Mouse (Mus musculus) cerebellum, adult 2 months (tissue): ENCODE data around the gene 9130230L23Rik. TPM values are rescaled to one million over a fixed set of nuclear protein-coding genes. Genes with fewer than 3 reads are reported as not detected.

Experiments used
- DNase-seq, 2 experiments: peaks; one replicate each; pipeline ENCODE4 v3.0.0; 2021
- H3K27ac ChIP-seq: fragments of 200-500 bp; 2 replicates; pipeline ENCODE4 v1.5.1; 2012; ENCODE audit warnings: low read length, control low read depth, inconsistent platforms; ENCODE audit not compliant: insufficient read depth
- H3K27me3 ChIP-seq: fragments of 200-500 bp; 2 replicates; pipeline ENCODE4 v1.6.1; 2012; ENCODE audit warnings: inconsistent platforms, mild to moderate bottlenecking, low read length, moderate library complexity; ENCODE audit not compliant: control insufficient read depth, insufficient read depth
- H3K4me1 ChIP-seq: fragments of 200-500 bp; 2 replicates; pipeline ENCODE4 v1.6.1; 2011; ENCODE audit warnings: low read length; ENCODE audit not compliant: control insufficient read depth, insufficient read depth
- H3K4me3 ChIP-seq: fragments of 200-500 bp; replicated peaks from 2 replicates; pipeline ENCODE3; 2011; ENCODE audit warnings: mild to moderate bottlenecking, low read depth, low read length, control low read depth; ENCODE audit not compliant: insufficient read depth
- CTCF ChIP-seq: fragments of 200-500 bp; IDR thresholded peaks from 2 replicates; pipeline ENCODE4 v1.5.1; 2011; ENCODE audit warnings: low read depth, mild to moderate bottlenecking, control low read depth, low read length, moderate library complexity, borderline replicate concordance; ENCODE audit not compliant: insufficient read depth
- POLR2A ChIP-seq: fragments of 200-500 bp; IDR thresholded peaks from 2 replicates; pipeline ENCODE4 v1.6.1; 2011; ENCODE audit warnings: low read length, control low read depth, borderline replicate concordance; ENCODE audit not compliant: insufficient read depth
- WGBS: fragments of 180-500 bp; shearing (Covaris S2); methylation state at CpG from one replicate; pipeline ENCODE4 v1.1.7; 2018; 5-methylcytosine and 5-hydroxymethylcytosine counted together
- polyA plus RNA-seq: library from polyadenylated mRNA; depleted of rRNA; stranded (reverse); fragments of >200 nt; gene quantifications from 2 replicates; pipeline ENCODE4 v1.2.3, GENCODE M21; 2012; rRNA removed

9130230L23Rik gene
- polyA plus RNA-seq, 1 experiment: not detected

DNA sequence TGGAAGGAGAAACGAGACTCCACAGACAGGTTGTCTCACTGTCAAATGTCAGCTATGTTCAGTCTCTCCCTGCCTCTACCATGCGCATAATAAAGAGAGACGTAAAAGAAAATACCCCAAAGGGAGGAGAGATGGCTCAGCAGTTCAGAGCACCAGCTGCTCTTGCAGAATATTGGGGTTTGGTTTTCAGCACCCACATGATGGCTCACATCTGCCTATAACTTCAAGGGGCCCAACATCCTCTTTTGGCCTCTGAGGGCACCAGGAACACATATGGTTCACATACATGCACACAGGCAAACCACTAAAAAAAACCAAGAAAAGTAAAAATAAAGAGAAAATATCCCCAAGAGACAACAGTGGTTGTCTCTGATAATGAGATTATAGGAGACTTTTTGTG lies 54.3 kb downstream of the 9130230L23Rik start:
- DNase-seq: no peak
- no peaks in the 10 kb centered on the region for H3K27me3 ChIP-seq
- no peak overlapping the region for H3K27ac ChIP-seq
- no peaks in the 10 kb centered on the region for H3K4me1 ChIP-seq
- no peak for TF ChIP-seq POLR2A
- TF ChIP-seq CTCF: no peak
- WGBS: 63% methylated on average over 3 of the region's 3 CpGs
- H3K4me3 ChIP-seq: no peak overlapping the region

DNA sequence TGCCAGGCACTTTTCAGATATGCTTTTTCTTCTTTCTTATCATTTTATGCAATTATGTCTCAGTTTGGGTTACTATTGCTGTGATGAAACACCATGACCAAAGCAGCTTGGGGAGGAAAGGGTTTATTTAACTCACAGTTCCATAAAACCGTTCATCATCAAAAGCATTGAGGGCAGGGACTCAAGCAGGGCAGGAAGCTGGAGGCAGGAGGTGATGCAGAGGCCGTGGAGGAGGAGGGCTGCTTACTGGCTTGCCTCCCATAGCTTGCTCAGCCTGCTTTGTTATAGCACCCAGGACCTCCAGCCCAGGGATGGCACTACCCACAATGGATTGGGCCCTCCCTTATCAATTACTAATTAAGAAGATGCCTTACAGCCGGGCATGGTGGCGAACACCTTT lies 62.9 kb downstream of the 9130230L23Rik start:
- no peak for DNase-seq
- TF ChIP-seq POLR2A (no peak), CTCF (no peak)
- WGBS: 66% methylated on average over 4 of the region's 4 CpGs
- Histone ChIP-seq H3K4me1 (no peaks in the 10 kb centered on the region), H3K27ac (no peak overlapping the region), H3K27me3 (no peaks in the 10 kb centered on the region), H3K4me3 (no peak overlapping the region)

DNA sequence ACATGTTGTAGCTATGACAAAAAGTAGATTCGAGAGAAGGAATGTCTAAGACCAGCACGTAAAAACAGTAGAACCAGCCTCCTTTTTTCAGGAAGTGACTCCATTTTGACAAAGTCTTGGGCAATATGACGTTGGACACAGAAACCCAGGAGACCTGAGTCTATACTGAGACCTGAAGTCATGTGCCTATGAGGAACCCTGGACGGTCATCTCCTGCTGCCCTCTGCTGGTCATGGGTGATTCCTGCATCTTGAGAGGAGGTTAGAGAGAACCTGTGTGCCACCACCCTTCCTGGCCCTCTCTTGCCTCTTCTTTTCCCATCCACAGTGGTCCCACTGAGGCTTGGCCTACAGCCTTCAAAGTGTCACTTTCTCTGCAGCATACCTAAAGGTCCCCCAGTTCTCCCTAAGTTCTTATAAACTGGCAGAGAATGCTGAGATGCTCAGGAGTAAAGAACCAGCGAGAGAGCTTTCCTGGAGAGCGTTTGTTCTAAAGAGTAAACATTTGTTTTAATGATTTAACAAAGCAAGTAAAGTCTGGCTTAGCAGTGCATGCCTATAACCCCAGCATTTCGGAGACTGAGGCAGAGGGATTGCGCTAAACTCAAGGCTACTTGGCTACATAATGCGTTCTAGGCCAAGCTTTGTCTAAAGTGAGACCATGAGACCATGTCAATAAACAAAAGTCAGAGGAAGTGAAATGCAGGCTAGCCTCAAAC lies 65.9 kb downstream of the 9130230L23Rik start:
- Histone ChIP-seq H3K27ac (no peak overlapping the region), H3K27me3 (no peaks in the 10 kb centered on the region), H3K4me3 (no peak overlapping the region), H3K4me1 (no peaks in the 10 kb centered on the region)
- 61% methylated on average over 9 of the region's 9 CpGs for WGBS
- peak; percentile 43 to 63 for DNase-seq
- peak; percentile 79 for TF ChIP-seq CTCF
- TF ChIP-seq POLR2A: no peak

DNA sequence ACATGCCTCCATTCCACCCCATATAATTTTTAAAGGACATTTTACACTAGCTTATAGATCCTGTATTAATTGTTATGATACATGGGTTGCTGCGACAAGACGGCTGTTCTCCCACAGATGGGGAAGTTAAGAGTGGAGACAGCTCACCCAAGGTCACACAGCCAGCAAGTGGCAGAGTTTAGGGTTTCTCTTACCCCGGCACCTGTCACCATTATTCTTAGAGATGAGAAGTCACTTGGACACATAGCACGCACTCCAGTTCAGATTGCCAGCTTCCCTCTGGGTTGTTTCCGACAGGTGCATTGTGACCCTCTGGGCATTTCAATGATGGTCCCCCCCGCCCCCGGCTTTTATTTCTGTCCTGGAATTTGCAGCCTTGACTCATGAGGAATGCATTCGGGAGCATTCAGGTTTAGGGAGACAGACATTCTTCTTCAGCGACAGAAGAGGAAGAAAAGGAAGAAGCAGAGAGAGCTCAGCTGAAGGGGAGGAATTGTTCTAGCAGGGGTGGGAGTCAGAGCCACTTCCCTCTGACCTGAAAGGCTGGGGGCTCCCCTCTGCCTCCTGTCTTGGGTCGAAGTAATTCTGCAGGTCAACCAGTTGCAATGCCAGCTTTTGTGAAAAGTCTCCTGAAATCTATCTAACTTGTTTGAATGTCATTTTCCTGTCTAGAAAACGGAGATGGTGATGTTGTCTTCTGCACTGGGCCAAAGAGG lies 66.9 kb downstream of the 9130230L23Rik start:
- Histone ChIP-seq H3K27me3 (no peaks in the 10 kb centered on the region), H3K4me3 (no peak overlapping the region), H3K4me1 (no peaks in the 10 kb centered on the region), H3K27ac (no peak overlapping the region)
- TF ChIP-seq POLR2A (no peak), CTCF (no peak)
- WGBS: 64% methylated on average over 11 of the region's 11 CpGs
- DNase-seq: no peak

DNA sequence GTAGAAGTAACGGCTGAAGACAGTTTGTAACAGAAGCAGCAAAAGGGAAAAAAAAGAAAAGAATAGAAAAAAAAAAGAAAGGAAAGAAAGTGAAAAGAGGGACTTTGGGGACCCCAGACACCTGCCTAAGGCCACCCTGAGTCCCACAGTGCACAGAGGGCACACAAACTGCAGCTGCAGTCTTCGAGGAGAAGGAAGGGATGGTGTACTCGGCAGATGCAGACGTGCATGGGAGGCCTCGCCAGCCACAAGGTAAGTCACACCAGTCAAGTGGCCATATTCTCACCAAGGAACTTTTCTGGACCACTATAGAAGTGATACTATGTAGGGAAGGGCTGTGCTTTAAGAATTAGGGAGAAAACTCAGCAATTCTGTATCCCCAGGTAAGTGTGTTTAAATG lies 69.3 kb downstream of the 9130230L23Rik start, which contains the start of gene Chrna9:
Gene Chrna9 (plus strand): TSS at position 139 of the 400 bp plus-strand sequence.
- 90% methylated on average over 5 of the region's 5 CpGs for WGBS
- no peak for DNase-seq
- H3K4me3 ChIP-seq: no peak within 1 kb of the TSS
- no peaks in the 10 kb centered on the region for H3K4me1 ChIP-seq
- no peak for TF ChIP-seq CTCF
- TF ChIP-seq POLR2A: no peak
- H3K27ac ChIP-seq: no peak within 1 kb of the TSS
- H3K27me3 ChIP-seq: no peaks in the 10 kb centered on the region

DNA sequence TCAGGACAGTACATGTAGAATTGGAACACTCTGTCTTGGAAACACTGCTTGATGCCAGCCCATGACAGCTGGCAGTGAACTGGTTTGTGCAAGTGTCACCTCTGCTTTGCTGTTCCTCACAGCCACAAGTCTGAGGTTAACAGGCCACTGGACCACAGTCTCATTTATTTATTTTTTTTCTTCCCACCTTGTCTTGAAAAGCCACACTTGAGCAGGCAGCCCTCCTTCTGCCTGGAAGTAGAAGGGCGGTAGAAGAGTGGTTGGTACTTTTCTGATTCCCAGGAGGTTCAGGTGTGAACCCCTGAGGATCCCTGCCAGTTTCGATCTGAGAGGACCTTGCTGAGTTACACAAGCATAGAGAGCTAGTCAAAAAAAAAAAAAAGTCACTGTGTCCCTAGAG lies 70.3 kb downstream of the 9130230L23Rik start:
- H3K27me3 ChIP-seq: no peaks in the 10 kb centered on the region
- H3K4me1 ChIP-seq: no peaks in the 10 kb centered on the region
- H3K4me3 ChIP-seq: no peak overlapping the region
- 84% methylated on average over 2 of the region's 2 CpGs for WGBS
- no peak for DNase-seq
- TF ChIP-seq CTCF: no peak
- no peak for TF ChIP-seq POLR2A
- H3K27ac ChIP-seq: no peak overlapping the region

DNA sequence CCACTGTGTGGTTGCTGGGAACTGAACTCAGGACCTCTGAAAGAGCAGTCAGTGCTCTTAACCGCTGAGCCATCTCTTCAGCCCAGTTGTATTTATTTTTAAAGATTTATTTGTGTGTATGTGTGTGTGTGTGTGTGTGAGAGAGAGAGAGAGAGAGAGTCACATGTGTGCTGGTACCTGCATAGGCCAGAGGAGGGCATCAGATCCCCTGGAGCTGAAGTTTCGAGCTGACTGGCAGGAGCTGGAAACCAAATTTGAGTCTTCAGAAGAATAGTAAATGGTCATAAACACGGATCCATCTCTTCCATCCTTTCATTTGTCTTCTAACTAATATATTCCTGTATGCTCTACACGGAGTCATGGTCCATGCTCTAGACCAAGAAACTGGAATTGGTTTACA lies 70.8 kb downstream of the 9130230L23Rik start:
- no peak for DNase-seq
- no peak for TF ChIP-seq CTCF
- TF ChIP-seq POLR2A: no peak
- Histone ChIP-seq H3K27ac (no peak overlapping the region), H3K4me3 (no peak overlapping the region), H3K4me1 (no peaks in the 10 kb centered on the region), H3K27me3 (no peaks in the 10 kb centered on the region)
- 82% methylated on average over 4 of the region's 4 CpGs for WGBS

DNA sequence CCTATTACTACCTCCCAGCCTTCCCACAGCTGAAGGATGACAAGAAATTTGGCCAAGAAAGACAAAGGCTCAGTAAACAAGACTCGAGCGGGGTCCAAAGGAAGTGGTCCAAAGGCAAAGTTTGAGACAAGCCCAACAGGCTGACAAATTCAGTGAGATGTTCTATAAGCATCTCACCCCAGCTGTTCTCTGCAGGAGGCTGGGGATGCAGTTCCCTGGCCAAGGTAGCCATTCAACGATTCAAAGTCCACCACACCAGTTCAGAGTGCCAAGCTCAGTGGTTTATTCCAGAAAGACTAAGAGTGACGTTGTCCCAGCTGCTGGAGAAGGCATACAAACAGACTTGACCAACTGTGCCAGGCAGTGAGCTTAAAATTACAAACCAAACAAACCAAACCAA lies 73.9 kb downstream of the 9130230L23Rik start:
- no peak overlapping the region for H3K4me3 ChIP-seq
- H3K27me3 ChIP-seq: no peaks in the 10 kb centered on the region
- H3K27ac ChIP-seq: no peak overlapping the region
- H3K4me1 ChIP-seq: no peaks in the 10 kb centered on the region
- TF ChIP-seq POLR2A (no peak), CTCF (no peak)
- 27% methylated on average over 4 of the region's 4 CpGs for WGBS
- no peak for DNase-seq

Other genes with a start within 250 kb of the 9130230L23Rik start
- gene N4bp2, start 240.8 kb downstream of the 9130230L23Rik start, polyA plus RNA-seq: 5.4 and 5.7 TPM in 2 replicates
- gene Rhoh, start 143.1 kb downstream of the 9130230L23Rik start, polyA plus RNA-seq: 0.16 TPM in 2 replicates
- gene Chrna9, start 69.4 kb downstream of the 9130230L23Rik start, polyA plus RNA-seq: not detected in 2 replicates
- 0.49 and 1.7 TPM in 2 replicates for gene Rbm47, start 168.8 kb upstream of the 9130230L23Rik start, polyA plus RNA-seq